Mouse (Mus musculus) erythroblast, embryonic 14.5 days (primary cell): ENCODE results near the gene Fam160a1.

ENCODE experiments used
- GATA1 ChIP-seq: IDR thresholded peaks from 2 replicates; pipeline ENCODE4 v1.6.1; 2012; ENCODE audit warnings: low read length, inconsistent platforms, mixed read lengths
- TAL1 ChIP-seq: IDR thresholded peaks from 3 replicates; pipeline ENCODE4 v1.6.1; 2012; ENCODE audit warnings: low read length, inconsistent platforms, mixed read lengths

GRCm38 (mm10) chr3:85829047-85829446, 12.0 kb upstream of the Fam160a1 start:
- no peak for TF ChIP-seq GATA1
- TF ChIP-seq TAL1 = no peak
